ENCODE assay signal across 8 mouse cellular contexts in the genomic region with DNA sequence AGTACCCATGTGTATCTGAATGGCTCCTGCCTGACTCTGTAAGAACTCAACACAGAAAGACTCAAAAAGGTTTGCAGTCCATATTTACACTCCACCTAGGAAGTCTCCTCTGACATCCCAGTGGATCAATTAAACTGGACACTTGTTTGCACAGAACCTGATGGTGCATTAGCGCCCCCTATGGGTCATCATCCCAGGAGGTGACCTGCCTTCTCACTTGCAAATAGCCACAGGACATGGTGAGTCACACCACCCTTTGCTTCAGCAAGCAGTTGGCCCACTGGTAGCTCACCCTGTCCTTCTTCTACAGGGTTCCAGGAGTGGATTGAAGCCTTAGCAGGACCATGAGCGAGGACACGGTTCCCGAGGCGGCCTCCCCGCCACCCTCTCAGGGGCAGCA. TPM values are rescaled to one million over a fixed set of nuclear protein-coding genes. Genes with fewer than 3 reads are reported as not detected.
DNase-seq lines count a peak whose midpoint lies in the region; ATAC-seq and TF ChIP-seq lines count a peak whose summit lies in the region.

No protein-coding gene starts in this region.

- H3K36me3 ChIP-seq in forebrain, embryonic 14.5 days (ENCODE audit: control insufficient read depth, insufficient read depth, low read length), result peaks cover 30% of the 10 kb centered on the region
- H3K36me3 ChIP-seq in forebrain, embryonic 16.5 days (ENCODE audit: control insufficient read depth, insufficient read depth), result peaks cover 7% of the 10 kb centered on the region
- H3K36me3 ChIP-seq in thymus, adult 2 months (ENCODE audit: control insufficient read depth, insufficient read depth, low read length), result no peaks in the 10 kb centered on the region

- no peak for ATAC-seq in forebrain, embryonic 14.5 days
- no peak for ATAC-seq in forebrain, embryonic 16.5 days

- 59% methylated on average over 6 of the region's 6 CpGs for WGBS in forebrain, embryonic 14.5 days
- WGBS in forebrain, embryonic 16.5 days, result 60% methylated on average over 6 of the region's 6 CpGs
- WGBS in thymus, adult 2 months, result 72% methylated on average over 6 of the region's 6 CpGs

- peak; percentile 66 for DNase-seq in forebrain, embryonic 14.5 days (ENCODE audit: low spot score)
- peak; percentile 23 for DNase-seq in thymus, adult 2 months
- DNase-seq in thymus, adult 18-20 months, result no peak
- DNase-seq in cerebellum, postnatal 36 days, result peak; percentile 86 to 88
- peak; percentile 52 to 77 for DNase-seq in kidney, postnatal 25 days
- DNase-seq in mesoderm, embryonic 11.5 days (ENCODE audit: low read depth, low spot score), result peak; percentile 69
- DNase-seq in testis, postnatal 10 days (ENCODE audit: low spot score), result peak; percentile 78

- H3K4me3 ChIP-seq in forebrain, embryonic 14.5 days (ENCODE audit: low read depth, low read length), result no peak overlapping the region
- H3K4me3 ChIP-seq in forebrain, embryonic 16.5 days (replicated peaks; ENCODE audit: low read length), result no peak overlapping the region
- H3K4me3 ChIP-seq in thymus, adult 2 months (ENCODE audit: control insufficient read depth, insufficient read depth, low read length), result no peak overlapping the region

- H3K27ac ChIP-seq in forebrain, embryonic 14.5 days (ENCODE audit: low read depth, low read length), result no peak overlapping the region
- no peak overlapping the region for H3K27ac ChIP-seq in forebrain, embryonic 16.5 days (ENCODE audit: low read length)
- no peak overlapping the region for H3K27ac ChIP-seq in thymus, adult 2 months (ENCODE audit: control insufficient read depth, insufficient read depth, low read length)

- no peaks in the 10 kb centered on the region for H3K27me3 ChIP-seq in forebrain, embryonic 14.5 days (replicated peaks; ENCODE audit: control insufficient read depth, insufficient read depth, low read length)
- H3K27me3 ChIP-seq in forebrain, embryonic 16.5 days (replicated peaks; ENCODE audit: control insufficient read depth, insufficient read depth, low read length), result no peaks in the 10 kb centered on the region
- no peaks in the 10 kb centered on the region for H3K27me3 ChIP-seq in thymus, adult 2 months (ENCODE audit: control insufficient read depth, insufficient read depth, low read length)

- no peak for TF ChIP-seq POLR2A in thymus, adult 2 months (IDR thresholded peaks at IDR 0.05; ENCODE audit: control insufficient read depth, extremely low read depth, insufficient read depth, low read length, poor library complexity)

- H3K9ac ChIP-seq in forebrain, embryonic 14.5 days (ENCODE audit: low read length), result no peak overlapping the region
- no peak overlapping the region for H3K9ac ChIP-seq in forebrain, embryonic 16.5 days (replicated peaks; ENCODE audit: low read depth, low read length)

- H3K9me3 ChIP-seq in forebrain, embryonic 14.5 days (replicated peaks; ENCODE audit: control insufficient read depth, low read length), result no peaks in the 10 kb centered on the region
- H3K9me3 ChIP-seq in forebrain, embryonic 16.5 days (ENCODE audit: control insufficient read depth, low read length), result no peaks in the 10 kb centered on the region

- H3K4me1 ChIP-seq in forebrain, embryonic 14.5 days (ENCODE audit: control insufficient read depth, insufficient read depth, low read length), result no peaks in the 10 kb centered on the region
- peaks cover 13% of the 10 kb centered on the region for H3K4me1 ChIP-seq in forebrain, embryonic 16.5 days (replicated peaks; ENCODE audit: control insufficient read depth, insufficient read depth, low read length)
- no peaks in the 10 kb centered on the region for H3K4me1 ChIP-seq in thymus, adult 2 months (replicated peaks; ENCODE audit: control insufficient read depth, insufficient read depth, low read length)

- TF ChIP-seq CTCF in thymus, adult 2 months (IDR thresholded peaks at IDR 0.05; ENCODE audit: borderline replicate concordance, control insufficient read depth, extremely low read depth, insufficient read depth, low read length, poor library complexity), result no peak

- H3K4me2 ChIP-seq in forebrain, embryonic 14.5 days (ENCODE audit: low read length), result no peak overlapping the region
- no peak overlapping the region for H3K4me2 ChIP-seq in forebrain, embryonic 16.5 days (ENCODE audit: low read length)

RNA-seq across cellular contexts. Expression of gene Add2, which starts 57.0 kb away (rescaled TPM):
- polyA plus RNA-seq in forebrain, embryonic 14.5 days (2014; fragmentation: Nextera tagmentation; extraction: Ambion mirVana), result 108 and 134 TPM in 2 replicates
- polyA plus RNA-seq in forebrain, embryonic 16.5 days (2015; fragmentation: Nextera tagmentation; extraction: Ambion mirVana), result 243 and 248 TPM in 2 replicates
- polyA plus RNA-seq in thymus, adult 2 months (2012; rRNA removed), result 0.08 and 0.31 TPM in 2 replicates

Comparison
In these comparisons a context has a peak if more than half of its experiments do, and no peak if none do; other contexts are left out.
1. DNase-seq: peak in forebrain, embryonic 14.5 days (single experiment), thymus, adult 2 months (single experiment), cerebellum, postnatal 36 days (2 of 2), kidney, postnatal 25 days (2 of 2), mesoderm, embryonic 11.5 days (single experiment) and testis, postnatal 10 days (single experiment); none in thymus, adult 18-20 months (0 of 2).
2. RNA of gene Add2, which starts 57.0 kb away (polyA plus RNA-seq): 243 to 248 TPM in forebrain, embryonic 16.5 days and 108 to 134 TPM in forebrain, embryonic 14.5 days; 0.08 to 0.31 TPM in thymus, adult 2 months; every median in the first group is over 10 times any median in the second.